Mouse (Mus musculus): ENCODE results near the gene Arhgap23. TPM values are rescaled to one million over a fixed set of nuclear protein-coding genes. Genes with fewer than 3 reads are reported as not detected.

Arhgap23 gene
- polyA plus RNA-seq, 1 experiment from 2014 or later: 5.4 TPM

DNA sequence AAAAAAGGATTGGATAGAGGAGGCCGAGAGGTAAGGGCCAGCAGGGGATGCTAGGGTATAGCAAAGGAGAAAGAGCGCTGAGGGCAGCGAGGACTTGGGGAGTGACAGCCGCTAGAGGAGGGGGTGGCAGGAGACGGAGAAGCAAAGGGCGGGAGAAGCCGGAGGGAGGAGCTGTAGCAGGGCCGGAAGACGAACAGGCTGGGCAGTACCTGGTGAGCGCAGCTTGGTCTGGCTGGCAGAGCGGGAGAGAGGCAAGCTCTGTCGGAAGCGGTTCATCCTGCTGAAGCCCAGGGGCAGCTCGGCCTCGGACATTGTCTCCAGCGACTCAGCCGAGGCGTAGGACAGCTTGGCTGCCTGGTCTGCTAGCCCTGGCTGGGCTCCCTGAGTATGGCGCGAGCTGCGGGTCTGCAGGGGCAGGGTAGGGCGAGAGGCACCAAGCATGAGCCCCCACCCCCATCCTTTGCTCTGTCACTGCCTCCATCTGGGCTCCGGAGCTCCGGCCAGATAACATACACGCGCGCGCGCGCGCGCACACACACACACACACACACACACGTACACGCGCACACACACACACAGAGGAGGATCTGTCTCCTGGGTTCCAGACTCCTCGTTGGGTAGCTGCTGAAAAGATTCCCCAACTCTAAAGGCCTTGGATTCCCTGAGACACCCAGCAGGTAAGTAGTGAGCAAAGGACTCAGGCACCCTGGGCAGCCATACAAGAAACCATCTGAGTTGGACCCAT, 121.7 kb downstream of the Arhgap23 start:
- Histone ChIP-seq H3K27me3 (replicated peaks; ENCODE audit: control insufficient read depth, insufficient read depth, low read length) (peaks cover 54% of the 10 kb centered on the region), H3K9me3 (replicated peaks; ENCODE audit: control insufficient read depth, low read length) (no peaks in the 10 kb centered on the region), H3K4me2 (ENCODE audit: low read length) (peak overlapping the region; percentile 54), H3K27ac (ENCODE audit: low read depth, low read length) (no peak overlapping the region; the same call in 1 of the 2 replicates), H3K4me3 (ENCODE audit: low read depth, low read length) (peak overlapping the region; percentile 19), H3K4me1 (ENCODE audit: control insufficient read depth, insufficient read depth, low read length) (peaks cover 44% of the 10 kb centered on the region), H3K9ac (ENCODE audit: low read length) (peak overlapping the region; percentile 61), H3K36me3 (ENCODE audit: control insufficient read depth, insufficient read depth, low read length) (peaks cover 38% of the 10 kb centered on the region)
- 0 out of 2 replicates have a peak, but pooled peaks have one; percentile 16 for ATAC-seq
- peak; percentile 56 for DNase-seq (ENCODE audit: low spot score)
- 2% methylated on average over 34 of the region's 36 CpGs for WGBS

- H3K27me3 ChIP-seq (replicated peaks; ENCODE audit: control insufficient read depth, insufficient read depth, low read length): peaks cover 48% of the 10 kb centered on the region
- DNase-seq (ENCODE audit: low spot score) (peak; percentile 55), ATAC-seq (no peak)
- no peak overlapping the region for H3K27ac ChIP-seq (ENCODE audit: low read depth, low read length)
- no peaks in the 10 kb centered on the region for H3K9me3 ChIP-seq (replicated peaks; ENCODE audit: control insufficient read depth, low read length)
- H3K4me1 ChIP-seq (ENCODE audit: control insufficient read depth, insufficient read depth, low read length): peaks cover 48% of the 10 kb centered on the region
- H3K9ac ChIP-seq (ENCODE audit: low read length): peak overlapping the region; percentile 29; the same call in 1 of the 2 replicates
- H3K4me2 ChIP-seq (ENCODE audit: low read length): peak overlapping the region; percentile 54; the same call in 1 of the 2 replicates
- 9% methylated on average over 12 of the region's 12 CpGs for WGBS
- no peak overlapping the region for H3K4me3 ChIP-seq (ENCODE audit: low read depth, low read length)
- H3K36me3 ChIP-seq (ENCODE audit: control insufficient read depth, insufficient read depth, low read length): peaks cover 37% of the 10 kb centered on the region
These were observed 122.3 kb downstream of the Arhgap23 start for GRCm38 (mm10) chr11:97537580-97538089.

- H3K27me3 ChIP-seq (replicated peaks; ENCODE audit: control insufficient read depth, insufficient read depth, low read length): peaks cover 29% of the 10 kb centered on the region
- ATAC-seq (no peak), DNase-seq (ENCODE audit: low spot score) (no peak)
- H3K36me3 ChIP-seq (ENCODE audit: control insufficient read depth, insufficient read depth, low read length): peaks cover 18% of the 10 kb centered on the region
- H3K4me1 ChIP-seq (ENCODE audit: control insufficient read depth, insufficient read depth, low read length): peaks cover 54% of the 10 kb centered on the region
- H3K27ac ChIP-seq (ENCODE audit: low read depth, low read length): no peak overlapping the region
- no peaks in the 10 kb centered on the region for H3K9me3 ChIP-seq (replicated peaks; ENCODE audit: control insufficient read depth, low read length)
- H3K4me3 ChIP-seq (ENCODE audit: low read depth, low read length): no peak overlapping the region
- H3K9ac ChIP-seq (ENCODE audit: low read length): no peak overlapping the region
- 67% methylated on average over 5 of the region's 5 CpGs for WGBS
- no peak overlapping the region for H3K4me2 ChIP-seq (ENCODE audit: low read length)
These were observed 124.3 kb downstream of the Arhgap23 start for GRCm38 (mm10) chr11:97539622-97540021.

GRCm38 (mm10) chr11:97540136-97540535, 124.8 kb downstream of the Arhgap23 start:
- Histone ChIP-seq H3K4me3 (ENCODE audit: low read depth, low read length) (no peak overlapping the region), H3K27me3 (replicated peaks; ENCODE audit: control insufficient read depth, insufficient read depth, low read length) (peaks cover 24% of the 10 kb centered on the region), H3K4me2 (ENCODE audit: low read length) (no peak overlapping the region), H3K27ac (ENCODE audit: low read depth, low read length) (peak overlapping the region; percentile 70; the same call in 1 of the 2 replicates), H3K9ac (ENCODE audit: low read length) (no peak overlapping the region), H3K36me3 (ENCODE audit: control insufficient read depth, insufficient read depth, low read length) (peaks cover 15% of the 10 kb centered on the region), H3K9me3 (replicated peaks; ENCODE audit: control insufficient read depth, low read length) (no peaks in the 10 kb centered on the region), H3K4me1 (ENCODE audit: control insufficient read depth, insufficient read depth, low read length) (peaks cover 50% of the 10 kb centered on the region)
- ATAC-seq (no peak), DNase-seq (ENCODE audit: low spot score) (no peak)
- WGBS: 49% methylated on average over 3 of the region's 3 CpGs

GRCm38 (mm10) chr11:97540604-97541003, 125.3 kb downstream of the Arhgap23 start:
- Histone ChIP-seq H3K27me3 (replicated peaks; ENCODE audit: control insufficient read depth, insufficient read depth, low read length) (peaks cover 19% of the 10 kb centered on the region), H3K36me3 (ENCODE audit: control insufficient read depth, insufficient read depth, low read length) (peaks cover 16% of the 10 kb centered on the region), H3K4me2 (ENCODE audit: low read length) (no peak overlapping the region), H3K9ac (ENCODE audit: low read length) (no peak overlapping the region), H3K27ac (ENCODE audit: low read depth, low read length) (peak overlapping the region; percentile 70; the same call in 1 of the 2 replicates), H3K4me3 (ENCODE audit: low read depth, low read length) (no peak overlapping the region), H3K9me3 (replicated peaks; ENCODE audit: control insufficient read depth, low read length) (no peaks in the 10 kb centered on the region), H3K4me1 (ENCODE audit: control insufficient read depth, insufficient read depth, low read length) (peaks cover 50% of the 10 kb centered on the region)
- DNase-seq (ENCODE audit: low spot score) (peak; percentile 92), ATAC-seq (peak; percentile 63)
- WGBS: 22% methylated on average over 3 of the region's 3 CpGs

- Histone ChIP-seq H3K9ac (ENCODE audit: low read length) (no peak overlapping the region), H3K36me3 (ENCODE audit: control insufficient read depth, insufficient read depth, low read length) (0 out of 2 replicates have a peak, but pooled peaks cover 11% of the 10 kb centered on the region), H3K9me3 (replicated peaks; ENCODE audit: control insufficient read depth, low read length) (no peaks in the 10 kb centered on the region), H3K4me1 (ENCODE audit: control insufficient read depth, insufficient read depth, low read length) (peaks cover 50% of the 10 kb centered on the region), H3K27ac (ENCODE audit: low read depth, low read length) (no peak overlapping the region), H3K4me3 (ENCODE audit: low read depth, low read length) (no peak overlapping the region), H3K4me2 (ENCODE audit: low read length) (no peak overlapping the region), H3K27me3 (replicated peaks; ENCODE audit: control insufficient read depth, insufficient read depth, low read length) (0 out of 2 replicates have a peak, but pooled peaks cover 11% of the 10 kb centered on the region)
- no peak for DNase-seq (ENCODE audit: low spot score)
- WGBS: 82% methylated on average over 22 of the region's 22 CpGs
- ATAC-seq: no peak
These were observed 127.1 kb downstream of the Arhgap23 start for GRCm38 (mm10) chr11:97542171-97543150.

GRCm38 (mm10) chr11:97543181-97543733, 127.9 kb downstream of the Arhgap23 start:
- 0 out of 2 replicates have a peak, but pooled peaks cover 11% of the 10 kb centered on the region for H3K36me3 ChIP-seq (ENCODE audit: control insufficient read depth, insufficient read depth, low read length)
- no peaks in the 10 kb centered on the region for H3K9me3 ChIP-seq (replicated peaks; ENCODE audit: control insufficient read depth, low read length)
- ATAC-seq: peak; percentile 24; the same call in 1 of the 2 replicates
- peak overlapping the region; percentile 10; the same call in 1 of the 2 replicates for H3K27ac ChIP-seq (ENCODE audit: low read depth, low read length)
- DNase-seq (ENCODE audit: low spot score): peak; percentile 39
- 0 out of 2 replicates have a peak, but pooled peaks cover 8% of the 10 kb centered on the region for H3K27me3 ChIP-seq (replicated peaks; ENCODE audit: control insufficient read depth, insufficient read depth, low read length)
- WGBS: 45% methylated on average over 12 of the region's 12 CpGs
- no peak overlapping the region for H3K9ac ChIP-seq (ENCODE audit: low read length)
- peaks cover 45% of the 10 kb centered on the region for H3K4me1 ChIP-seq (ENCODE audit: control insufficient read depth, insufficient read depth, low read length)
- no peak overlapping the region for H3K4me3 ChIP-seq (ENCODE audit: low read depth, low read length)
- H3K4me2 ChIP-seq (ENCODE audit: low read length): no peak overlapping the region

GRCm38 (mm10) chr11:97543883-97544282, 128.6 kb downstream of the Arhgap23 start:
- WGBS: 85% methylated on average over 9 of the region's 9 CpGs
- peak overlapping the region; percentile 10; the same call in 1 of the 2 replicates for H3K27ac ChIP-seq (ENCODE audit: low read depth, low read length)
- no peak overlapping the region for H3K4me3 ChIP-seq (ENCODE audit: low read depth, low read length)
- 0 out of 2 replicates have a peak, but pooled peaks cover 10% of the 10 kb centered on the region for H3K27me3 ChIP-seq (replicated peaks; ENCODE audit: control insufficient read depth, insufficient read depth, low read length)
- H3K36me3 ChIP-seq (ENCODE audit: control insufficient read depth, insufficient read depth, low read length): 0 out of 2 replicates have a peak, but pooled peaks cover 11% of the 10 kb centered on the region
- H3K4me1 ChIP-seq (ENCODE audit: control insufficient read depth, insufficient read depth, low read length): peaks cover 45% of the 10 kb centered on the region
- no peaks in the 10 kb centered on the region for H3K9me3 ChIP-seq (replicated peaks; ENCODE audit: control insufficient read depth, low read length)
- H3K4me2 ChIP-seq (ENCODE audit: low read length): no peak overlapping the region
- ATAC-seq: no peak
- no peak overlapping the region for H3K9ac ChIP-seq (ENCODE audit: low read length)
- no peak for DNase-seq (ENCODE audit: low spot score)
